Mouse (Mus musculus) mouse embryonic stem cell (cell line): ENCODE data around the gene Cript.
"Not testable (repeated sequence)": the region's sequence is repeated elsewhere in the genome, so short reads cannot be mapped to it uniquely, and the experiment has no call there.

ENCODE experiments used
- in situ Hi-C, 2 experiments: fragments of 300-500 bp; cut with MboI; formaldehyde crosslinking; loops; 1 replicate in 1 of 2; 3 replicates in 1 of 2; pipeline ENCODE4 v1.14.3; 2019 to 2020; ENCODE audit warnings: low sequenced_read_pairs in 2 of 2, low pct_unique_long_range_greater_than_20kb in 1 of 2, mixed read lengths in 1 of 2; ENCODE audit not compliant: unreplicated experiment in 1 of 2

Cript gene

GRCm38 (mm10) chr17:87041739-87042138 lies 16.4 kb downstream of the Cript start:
- in situ Hi-C loops = loop anchor here (5.0 to 25.0 kb wide), 4 partner anchors 124 to 521 kb away; partner anchors contain the start of gene Tmem247 (in 1 of the 2)

- in situ Hi-C loops = loop anchor here (5.0 to 25.0 kb wide), 4 partner anchors 127 to 518 kb away; partner anchors contain the start of gene Tmem247 (in 1 of the 2)
These were observed 19.0 kb downstream of the Cript start for GRCm38 (mm10) chr17:87044364-87044763.

DNA sequence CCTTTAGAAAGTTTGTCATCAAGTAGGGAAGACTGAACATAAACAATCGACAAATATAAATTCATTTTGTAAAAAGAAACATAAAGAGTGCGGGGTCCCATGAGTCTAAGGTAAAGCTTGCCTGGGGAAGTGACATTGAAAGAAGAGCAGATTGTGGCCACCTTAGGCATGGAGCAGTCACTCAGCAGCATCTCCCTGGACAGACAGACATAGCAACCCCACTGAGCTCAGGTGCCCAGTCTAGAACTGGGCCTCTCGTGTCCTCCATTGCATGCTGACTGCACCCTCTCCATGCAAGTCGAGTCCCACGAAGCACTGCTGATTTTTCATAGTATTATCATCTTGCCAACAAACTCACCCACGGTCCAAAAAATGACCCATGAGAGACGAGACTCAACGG lies 19.4 kb downstream of the Cript start:
- in situ Hi-C loops = loop anchor here (5.0 to 25.0 kb wide), 4 partner anchors 127 to 518 kb away; partner anchors contain the start of gene Tmem247 (in 1 of the 2)

GRCm38 (mm10) chr17:87049696-87050095 lies 24.3 kb downstream of the Cript start:
- in situ Hi-C loops = loop anchor here (25.0 kb wide), 2 partner anchors 188 to 513 kb away; no protein-coding TSS in a partner anchor

- in situ Hi-C loops = no loop called here
These were observed 25.3 kb downstream of the Cript start for GRCm38 (mm10) chr17:87050469-87051175.

DNA sequence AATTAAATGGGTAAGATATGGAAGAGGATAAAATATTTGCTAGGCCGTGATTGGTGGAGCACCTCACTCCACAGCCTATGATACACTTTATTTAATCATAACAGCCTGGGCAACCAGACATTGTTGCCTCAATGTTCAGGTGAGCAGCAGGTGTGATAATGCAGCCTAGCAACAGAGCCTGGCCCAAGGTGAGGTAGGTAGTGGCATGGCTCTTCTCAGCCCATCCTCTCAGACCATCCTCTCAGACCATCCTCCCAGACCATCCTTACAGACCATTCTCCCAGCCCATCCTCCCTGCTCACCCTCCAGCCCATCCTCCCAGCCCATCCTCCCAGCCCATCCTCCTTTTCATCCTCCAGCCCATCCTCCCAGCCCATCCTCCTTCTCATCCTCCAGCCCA lies 26.3 kb downstream of the Cript start:
- in situ Hi-C loops = no loop called here

DNA sequence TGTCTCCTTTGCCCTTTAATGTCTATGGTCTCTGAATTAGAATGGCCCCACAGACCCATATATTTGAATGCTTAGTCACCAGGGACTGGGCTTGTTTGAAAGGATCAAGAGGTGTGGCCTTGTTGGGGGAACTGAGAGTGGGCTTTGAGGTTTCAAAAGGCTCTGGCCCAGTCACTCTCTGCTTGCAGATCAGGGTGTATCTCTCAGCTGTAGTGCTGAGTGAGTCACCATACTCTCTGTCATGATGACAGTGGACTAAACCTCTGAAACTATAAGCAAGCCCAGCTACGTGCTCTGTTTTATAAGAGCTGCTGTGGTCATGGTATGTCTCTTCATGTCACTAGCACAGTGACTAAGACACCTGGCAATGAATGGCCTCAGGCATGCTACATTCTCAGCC lies 27.1 kb downstream of the Cript start:
- in situ Hi-C loops = no loop called here

GRCm38 (mm10) chr17:87053921-87054320 lies 28.6 kb downstream of the Cript start:
- in situ Hi-C loops = no loop called here

- in situ Hi-C loops = no loop called here
These were observed 29.7 kb downstream of the Cript start for GRCm38 (mm10) chr17:87055051-87055459.

GRCm38 (mm10) chr17:87055663-87056062 lies 30.3 kb downstream of the Cript start:
- in situ Hi-C loops = no loop called here

GRCm38 (mm10) chr17:87056761-87057160 lies 31.4 kb downstream of the Cript start:
- in situ Hi-C loops = no loop called here

DNA sequence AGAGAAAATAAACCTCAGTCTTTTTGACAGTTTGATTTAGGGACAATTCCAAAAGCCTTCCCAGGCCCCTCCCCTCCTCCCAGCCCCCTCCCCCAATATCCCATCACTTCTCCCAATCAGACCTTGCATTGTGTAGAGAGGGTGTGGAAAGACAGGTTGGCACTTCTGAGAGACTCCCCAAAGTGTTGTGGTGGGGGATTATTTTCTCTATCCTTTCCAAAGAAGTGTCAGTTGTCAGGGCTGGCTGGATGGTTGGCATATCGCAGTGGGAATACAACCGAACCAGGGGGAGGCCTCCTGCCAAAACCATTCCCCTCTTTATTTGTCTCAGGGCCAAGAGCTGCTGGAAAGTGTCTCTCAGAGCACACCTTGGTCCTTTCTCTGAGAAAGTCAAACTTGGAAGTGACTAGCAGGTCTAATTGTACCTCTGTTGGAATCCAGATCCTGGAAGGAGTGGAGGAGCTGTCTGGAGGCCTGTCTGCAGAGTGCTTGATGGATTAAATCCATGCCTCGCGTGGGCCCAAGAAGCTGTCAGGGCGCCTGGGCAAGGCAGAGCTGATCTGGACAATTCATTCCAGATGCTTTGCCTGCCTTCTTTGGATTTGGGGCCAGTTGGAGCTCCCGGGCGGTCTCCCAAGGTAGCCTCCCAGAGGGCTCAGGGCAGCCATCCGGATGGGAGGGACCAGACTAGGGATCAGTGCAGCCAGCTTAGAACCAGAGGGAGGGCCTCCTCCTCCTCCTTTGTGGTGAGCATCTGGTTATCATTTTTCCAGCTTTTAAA lies 32.3 kb downstream of the Cript start:
- in situ Hi-C loops = no loop called here

- in situ Hi-C loops = no loop called here
These were observed 37.3 kb downstream of the Cript start for GRCm38 (mm10) chr17:87062639-87063038.

DNA sequence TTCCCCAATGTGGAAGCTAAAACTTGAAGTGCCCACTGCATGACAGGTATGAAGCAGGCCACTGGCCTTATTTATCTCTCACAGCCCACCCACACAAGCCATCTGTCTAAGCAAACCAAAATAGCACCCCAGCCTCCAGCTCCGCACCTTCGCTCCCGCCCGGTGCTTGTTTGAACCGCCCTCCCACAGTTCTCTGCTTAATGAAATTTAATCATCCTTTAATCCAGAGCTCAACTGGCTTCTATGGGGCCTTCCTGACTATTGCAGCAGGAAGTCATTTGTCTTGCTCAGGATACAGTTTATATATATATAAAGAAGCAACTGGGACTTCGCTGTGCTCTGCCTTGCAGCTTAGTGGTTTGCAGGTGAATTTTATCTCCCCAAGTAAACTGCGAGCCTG lies 38.1 kb downstream of the Cript start:
- in situ Hi-C loops = no loop called here

- in situ Hi-C loops = no loop called here
These were observed 38.6 kb downstream of the Cript start for GRCm38 (mm10) chr17:87063969-87064368.

DNA sequence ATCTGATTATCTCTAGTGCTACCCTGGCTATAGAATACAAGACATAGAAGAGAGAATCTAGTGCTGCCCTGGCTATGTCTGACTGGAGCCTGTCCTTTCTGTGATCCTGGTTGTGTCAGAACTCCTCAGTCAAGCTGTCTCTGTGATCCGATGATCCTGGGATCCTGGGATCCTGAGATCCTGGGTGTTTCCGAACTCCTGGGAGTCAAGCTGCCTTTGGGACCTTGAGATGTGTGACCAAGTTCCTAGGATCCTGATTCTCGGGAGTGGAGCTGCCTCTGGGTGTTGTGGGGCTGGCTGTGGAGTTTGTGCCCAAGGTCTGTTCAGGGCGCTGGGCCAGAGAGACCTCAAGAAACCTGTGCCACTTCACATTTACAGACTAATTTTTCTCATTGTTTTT lies 43.6 kb downstream of the Cript start:
- in situ Hi-C loops = no loop called here

- in situ Hi-C loops = not testable (repeated sequence)
These were observed 46.8 kb downstream of the Cript start for GRCm38 (mm10) chr17:87072183-87072582.

DNA sequence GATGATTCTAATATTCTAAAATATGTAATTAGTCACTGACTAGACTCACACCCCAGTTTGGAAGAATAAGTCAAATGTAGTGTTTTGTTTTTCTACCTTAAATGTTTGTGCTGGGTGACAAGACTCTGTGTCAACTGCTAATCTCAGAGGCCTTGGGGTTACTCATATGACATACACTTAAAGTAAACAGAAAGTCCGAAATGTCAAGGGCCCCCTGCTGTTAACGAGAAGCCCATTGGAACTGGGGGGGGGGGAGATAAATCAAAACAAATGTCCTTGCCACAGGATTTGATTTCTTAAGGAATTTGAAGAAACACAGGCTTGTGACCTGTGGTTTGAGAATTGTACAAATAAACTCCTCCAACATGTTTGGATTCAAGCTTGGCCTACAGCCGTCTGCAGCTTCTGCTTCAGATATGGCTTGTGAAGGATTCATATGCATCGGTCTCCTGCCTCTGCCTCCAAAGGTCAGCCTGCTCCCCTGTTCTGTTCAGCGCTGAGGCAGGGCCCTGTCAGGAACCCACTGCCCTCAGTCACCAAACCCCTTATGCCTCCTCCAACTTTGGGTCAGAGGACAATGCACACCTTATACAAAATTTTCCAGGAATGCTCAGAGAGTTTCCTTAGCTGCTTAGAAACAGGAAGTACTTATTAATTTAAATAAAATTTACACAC lies 47.6 kb downstream of the Cript start:
- in situ Hi-C loops = no loop called here

GRCm38 (mm10) chr17:87073470-87073869 lies 48.1 kb downstream of the Cript start:
- in situ Hi-C loops = no loop called here
